Mouse (Mus musculus): Measurements from ENCODE around the gene Serping1.
"Not testable (repeated sequence)": the region's sequence is repeated elsewhere in the genome, so short reads cannot be mapped to it uniquely, and the experiment has no call there.

Gene Serping1

DNA sequence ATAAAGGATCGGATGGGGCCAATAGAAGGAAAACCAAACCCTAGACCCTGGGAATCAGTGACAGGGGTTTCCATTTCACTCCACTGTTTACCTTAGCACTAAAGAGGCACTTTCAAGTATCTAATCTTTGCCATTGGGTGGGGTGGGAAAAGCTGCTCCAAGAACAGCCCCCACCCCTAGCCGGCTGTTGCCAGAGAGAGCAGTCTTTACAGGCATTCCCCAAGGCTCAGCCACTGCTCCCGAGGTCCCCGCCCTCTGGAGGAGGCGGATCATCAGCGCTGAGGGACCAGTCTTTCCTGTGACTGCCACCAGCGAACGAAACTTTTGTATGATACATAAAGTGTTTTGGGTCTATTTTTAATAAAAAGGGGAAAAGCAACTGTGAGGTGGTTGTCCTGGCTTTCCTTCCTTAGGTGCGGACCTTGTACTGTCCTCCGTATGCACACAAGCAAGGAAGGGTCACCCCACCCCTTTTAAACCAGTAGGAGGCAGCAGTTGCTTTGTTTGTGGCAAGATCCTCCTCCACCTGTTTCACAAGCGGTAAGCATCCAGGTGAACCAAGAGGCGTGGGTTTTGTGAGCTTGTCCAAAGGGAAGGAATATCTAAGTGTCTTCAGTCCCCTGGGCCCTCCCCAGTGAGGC, 36.9 kb downstream of the Serping1 start:
- DNase-seq (ENCODE audit: low spot score in 2 of 2) = no peak

DNA sequence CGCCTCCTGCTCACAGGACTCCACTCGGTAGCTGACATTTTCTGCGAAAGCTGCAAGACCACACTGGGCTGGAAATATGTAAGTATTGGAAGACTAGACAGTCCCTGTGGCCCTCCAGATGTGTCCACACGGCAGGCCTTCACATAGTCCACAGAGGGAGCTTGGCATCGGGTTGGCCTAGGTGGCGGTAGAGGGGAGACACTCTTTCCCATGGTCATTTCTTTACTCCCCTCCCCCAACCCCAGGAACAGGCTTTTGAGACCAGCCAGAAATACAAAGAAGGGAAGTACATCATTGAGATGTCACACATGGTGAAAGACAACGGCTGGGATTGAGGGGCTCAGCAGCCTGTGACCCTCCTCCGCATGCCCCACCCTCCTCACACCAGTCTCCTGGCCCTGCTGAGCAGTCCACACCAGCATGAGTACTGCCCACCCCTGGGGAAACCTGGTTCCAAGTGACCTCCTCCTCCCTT, 37.8 kb downstream of the Serping1 start:
- no peak for DNase-seq (ENCODE audit: low spot score in 2 of 2)

DNA sequence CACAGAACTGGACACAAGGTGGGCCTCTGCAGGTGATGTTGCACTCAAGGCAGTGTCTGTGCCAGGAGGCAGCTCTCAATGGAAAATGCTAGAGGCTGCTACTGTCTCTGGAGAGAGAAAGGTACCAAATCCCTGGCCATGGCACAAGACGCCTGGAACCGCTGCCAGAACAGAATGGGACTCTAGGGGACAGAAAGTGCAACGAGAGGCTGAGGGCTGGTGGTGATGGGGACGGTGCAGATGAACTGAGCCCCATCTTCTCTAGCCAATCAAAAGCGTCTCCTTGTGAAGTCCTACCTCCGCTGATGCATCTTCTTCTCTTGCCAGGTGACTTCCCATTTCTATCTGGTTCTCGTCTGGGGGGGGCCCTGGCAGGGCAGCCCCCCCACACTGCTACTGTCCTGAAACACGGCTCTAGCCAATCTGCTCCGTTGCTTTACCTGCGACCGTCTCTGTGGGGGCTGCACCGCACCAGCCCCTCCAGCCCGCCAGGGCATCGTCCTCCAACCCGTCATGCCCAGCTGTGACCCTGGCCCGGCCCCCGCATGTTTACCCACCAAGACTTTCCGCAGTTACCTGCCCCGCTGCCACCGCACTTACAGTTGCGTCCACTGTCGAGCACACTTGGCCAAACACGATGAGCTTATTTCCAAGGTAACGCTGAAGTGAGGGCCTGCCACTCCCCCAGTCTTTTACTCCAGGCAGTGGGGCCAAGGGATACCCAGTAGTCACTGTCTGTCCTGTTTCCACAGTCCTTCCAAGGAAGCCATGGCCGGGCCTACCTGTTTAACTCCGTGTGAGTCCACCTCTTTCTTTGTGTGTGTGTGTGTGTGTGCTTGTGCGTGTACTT, 38.7 kb downstream of the Serping1 start:
- DNase-seq (ENCODE audit: low spot score in 2 of 2) = no peak

DNA sequence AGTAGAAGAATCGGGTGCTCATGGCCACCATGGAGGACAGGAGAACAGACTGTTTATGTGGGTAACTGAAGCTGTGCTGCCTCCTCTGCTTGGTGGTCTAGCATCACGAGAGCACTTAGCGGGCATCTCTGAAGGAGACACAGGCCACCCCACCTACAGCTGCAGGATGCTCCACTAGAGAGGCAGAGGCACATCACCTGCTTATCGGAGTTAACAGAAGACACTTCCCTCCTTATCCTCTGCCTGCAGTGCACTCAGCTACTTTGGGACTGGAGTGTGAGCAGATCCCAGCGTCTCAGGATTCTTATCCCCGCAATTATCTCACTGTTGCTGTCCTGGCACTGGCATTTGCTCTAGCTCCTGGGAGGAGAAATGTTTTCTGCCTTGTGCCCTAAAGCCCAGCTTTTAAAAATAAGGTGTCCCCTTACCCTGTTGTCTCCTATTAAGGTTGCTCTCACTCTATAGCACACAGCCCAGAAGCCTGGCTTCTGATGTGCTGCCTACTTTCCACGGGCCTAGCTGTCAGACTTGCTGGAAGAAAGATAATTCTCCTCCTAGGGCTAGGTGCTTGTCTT, 39.8 kb downstream of the Serping1 start:
- no peak for DNase-seq (ENCODE audit: low spot score in 2 of 2)

DNA sequence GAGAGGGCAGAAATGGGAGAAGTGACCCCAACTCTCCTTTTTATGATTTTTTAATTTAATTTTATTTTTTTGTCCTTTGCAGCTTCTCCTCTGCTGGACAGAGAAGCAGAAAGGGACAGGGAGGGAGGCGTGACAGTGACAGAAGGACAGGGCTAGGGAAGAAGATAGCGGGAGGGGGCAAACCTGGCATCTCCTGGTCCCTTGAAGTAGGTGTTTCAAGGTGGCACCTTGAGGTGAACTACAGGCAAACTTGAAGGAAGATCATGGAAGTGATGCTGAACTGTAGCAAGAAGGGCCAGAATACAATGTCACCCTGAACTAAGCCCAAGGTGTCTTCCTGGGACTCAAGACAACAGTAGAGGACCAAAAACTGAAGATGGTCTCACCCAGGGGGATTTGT, 40.3 kb downstream of the Serping1 start:
- no peak for DNase-seq (ENCODE audit: low spot score in 2 of 2)

DNA sequence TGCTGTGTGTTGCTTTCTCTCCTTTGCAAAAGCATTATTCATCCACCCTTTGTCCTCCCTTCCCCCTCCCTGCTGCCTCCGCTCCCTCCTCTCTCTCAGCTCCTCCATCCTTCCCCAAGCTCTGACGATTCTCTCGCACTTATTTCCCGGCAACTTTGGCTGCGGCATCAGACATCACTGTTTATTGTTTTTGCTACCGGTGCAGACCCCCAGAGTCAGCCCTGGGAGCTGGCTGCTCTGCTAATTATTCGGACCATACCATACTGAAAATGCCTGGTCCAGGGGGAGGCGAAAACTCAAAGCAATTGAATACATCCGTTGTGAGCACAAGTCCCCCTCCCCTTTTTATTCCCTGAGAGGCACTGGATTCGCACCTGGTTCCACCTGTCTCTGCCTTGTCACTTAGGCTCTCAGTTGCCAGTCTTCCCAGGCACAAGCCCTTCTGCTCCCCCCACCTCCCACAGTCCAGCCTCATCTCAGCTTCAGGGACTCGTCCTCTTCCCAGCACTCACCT, 40.8 kb downstream of the Serping1 start:
- peak in 1 of 2 experiments; percentile 47 for DNase-seq (ENCODE audit: low spot score in 2 of 2)

DNA sequence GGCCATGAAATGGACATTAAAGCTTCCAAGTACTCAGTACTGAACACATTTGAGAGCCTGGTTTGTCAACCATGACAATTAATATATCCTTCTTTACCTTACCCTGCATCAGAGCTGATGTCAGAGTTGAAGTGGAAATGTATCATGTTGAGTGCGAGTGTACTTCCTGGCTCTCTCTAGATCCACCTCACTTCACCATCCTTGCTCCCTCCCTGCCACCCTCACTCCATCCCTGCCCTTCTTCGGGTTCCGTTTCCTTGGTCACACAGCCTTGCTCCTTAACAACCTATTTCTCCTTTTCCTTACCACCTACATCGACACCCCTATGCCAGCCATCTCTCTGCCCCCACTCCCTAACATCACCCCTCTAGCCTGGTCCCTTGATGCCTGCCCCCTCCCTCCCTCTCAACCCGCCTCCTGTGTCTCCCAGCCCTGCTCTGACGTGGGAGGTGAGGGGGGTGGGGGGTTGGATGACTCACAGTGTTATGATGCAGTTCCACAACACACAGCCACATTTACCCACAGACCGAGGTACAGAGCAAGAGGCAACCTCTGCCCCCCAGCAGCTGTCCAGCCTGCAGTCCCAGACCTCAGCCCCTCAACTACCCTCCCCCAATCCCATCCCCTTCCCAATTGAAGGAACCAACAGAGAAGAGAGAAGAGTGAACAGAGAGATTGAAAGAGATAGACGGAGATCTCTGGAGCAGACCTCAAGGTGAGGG, 41.5 kb downstream of the Serping1 start, which contains the start of gene Ypel4:
Ypel4 (plus strand) TSS at position 480 of the 722 bp plus-strand sequence.
- peak; percentile 80 to 81 for DNase-seq (ENCODE audit: low spot score in 2 of 2)

DNA sequence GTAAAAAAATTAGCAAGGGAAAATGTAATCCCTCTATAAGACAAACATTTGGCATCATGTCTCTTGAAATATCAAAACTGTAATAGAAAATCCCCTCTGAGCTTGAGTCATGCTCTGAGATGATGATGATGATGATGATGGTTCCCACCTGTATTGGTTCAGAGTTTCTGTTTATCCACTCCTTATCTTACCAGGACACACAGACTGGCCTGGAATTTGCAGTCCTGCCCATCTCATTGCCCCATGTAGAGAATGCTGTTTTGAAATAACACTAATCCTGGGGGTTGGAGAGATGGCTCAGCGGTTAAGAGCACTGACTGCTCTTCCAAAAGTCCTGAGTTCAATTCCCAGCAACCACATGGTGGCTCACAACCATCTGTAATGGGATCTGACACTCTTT, 42.9 kb downstream of the Serping1 start:
- DNase-seq (ENCODE audit: low spot score in 2 of 2) = no peak

DNA sequence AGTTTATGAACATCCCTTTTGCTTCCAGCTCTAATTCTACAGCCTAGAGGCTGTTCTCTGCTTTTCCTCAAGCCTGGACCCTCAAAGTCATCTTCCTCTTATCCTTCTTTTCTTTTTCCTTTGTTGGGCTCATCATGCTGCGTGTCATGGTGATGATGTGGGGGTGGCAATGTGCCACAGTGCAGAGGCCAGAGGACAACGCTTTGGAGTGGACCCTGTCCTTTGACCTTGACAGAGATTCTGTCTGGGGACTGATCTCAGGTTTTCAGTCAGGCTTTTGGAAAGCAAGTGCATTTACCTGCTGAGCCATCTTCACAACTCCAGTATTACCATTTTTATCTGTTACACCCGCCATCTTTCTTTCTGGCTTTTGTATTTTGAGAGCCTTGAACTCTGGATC, 44.0 kb downstream of the Serping1 start:
- no peak for DNase-seq (ENCODE audit: low spot score in 2 of 2)

DNA sequence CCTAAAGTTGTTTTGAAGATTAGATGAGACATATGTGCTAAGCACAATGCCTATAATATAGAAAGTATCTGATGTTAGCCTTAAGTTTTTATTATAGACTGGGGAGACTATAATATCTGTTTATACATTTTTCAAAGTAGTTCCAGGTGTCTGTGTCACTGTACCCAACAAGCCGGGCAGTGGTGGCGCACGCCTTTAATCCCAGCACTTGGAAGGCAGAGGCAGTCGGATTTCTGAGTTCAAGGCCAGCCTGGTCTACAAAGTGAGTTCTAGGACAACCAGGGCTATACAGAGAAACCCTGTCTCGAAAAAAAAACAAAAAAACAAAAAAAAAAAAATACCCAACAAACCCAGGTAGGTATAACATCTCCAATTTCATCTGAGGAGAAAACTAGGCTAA, 47.1 kb downstream of the Serping1 start:
- DNase-seq (ENCODE audit: low spot score in 2 of 2) = not testable (repeated sequence)

DNA sequence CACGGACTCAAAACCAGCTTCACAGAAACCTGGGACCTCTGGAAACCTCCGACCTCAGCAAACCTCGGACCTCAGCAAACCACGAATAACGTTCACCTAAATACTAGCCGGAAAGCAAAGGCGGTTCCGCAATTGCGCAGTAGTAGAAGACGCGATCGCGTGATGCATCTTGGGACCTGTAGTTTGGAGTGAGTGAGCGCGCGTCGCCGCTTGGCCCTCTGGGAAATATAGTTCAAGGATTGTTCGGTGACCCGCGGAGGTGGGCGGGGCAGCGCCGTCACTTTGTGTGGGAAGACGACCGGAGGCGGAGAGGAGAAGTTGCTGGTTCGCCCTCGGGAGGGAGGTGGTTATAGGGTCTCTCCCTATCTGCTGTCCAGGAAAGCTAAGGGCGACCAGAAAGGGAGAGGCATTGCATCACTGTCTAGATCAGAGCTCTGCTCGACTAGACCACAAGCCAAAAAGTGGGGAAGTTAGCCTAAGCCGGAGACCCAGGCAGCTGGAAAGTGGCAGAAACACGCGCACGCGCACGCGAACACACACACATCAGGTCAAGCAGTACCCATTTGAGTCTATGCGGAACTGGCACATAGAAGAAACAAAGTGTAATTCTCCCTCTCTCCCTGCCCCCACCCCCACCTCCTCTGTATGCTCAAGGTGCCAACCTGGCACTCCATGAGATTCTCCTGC, 47.9 kb downstream of the Serping1 start, which contains the start of gene Clp1:
Clp1 (minus strand) TSS at position 179 of the 687 bp plus-strand sequence.
- DNase-seq (ENCODE audit: low spot score in 2 of 2) = peak; percentile 98 to 99

DNA sequence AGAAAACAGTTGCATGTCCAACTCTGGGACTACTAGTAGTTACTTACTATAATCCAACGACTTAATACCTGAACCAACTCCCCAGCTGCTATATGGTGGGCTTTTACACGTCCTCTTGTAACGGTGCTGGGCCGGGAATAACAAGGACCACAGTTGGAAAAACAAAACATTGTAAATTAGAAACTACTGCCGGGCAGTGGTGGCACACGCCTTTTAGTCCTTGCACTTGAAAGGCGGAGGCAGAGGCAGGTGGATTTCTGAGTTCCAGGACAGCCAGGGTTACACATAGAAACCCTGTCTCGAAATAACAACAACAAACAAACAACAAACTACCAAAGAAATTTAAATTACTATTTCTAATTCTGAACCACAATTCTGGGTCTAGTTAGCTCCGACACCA, 48.5 kb downstream of the Serping1 start:
- no peak for DNase-seq (ENCODE audit: low spot score in 2 of 2)

DNA sequence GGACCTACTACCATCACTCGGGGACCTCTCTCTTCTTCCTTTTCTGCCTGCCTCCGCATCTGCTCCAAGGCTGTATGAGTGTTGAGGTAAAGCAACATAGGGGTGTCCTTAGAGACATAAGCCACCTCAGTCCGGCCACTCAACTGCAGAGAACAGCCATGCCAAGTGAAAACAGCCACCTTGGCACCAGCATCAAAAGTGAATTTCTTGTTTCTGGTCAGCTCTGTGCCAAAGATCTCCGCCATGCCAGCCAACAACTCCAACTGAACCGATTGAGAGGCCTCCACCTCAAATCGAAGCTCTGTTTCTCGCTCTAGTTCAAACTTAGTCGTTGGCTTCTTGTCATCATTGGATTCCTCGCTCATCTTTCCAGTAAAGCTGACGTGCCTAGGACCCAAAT, 49.5 kb downstream of the Serping1 start:
- no peak for DNase-seq (ENCODE audit: low spot score in 2 of 2)

DNA sequence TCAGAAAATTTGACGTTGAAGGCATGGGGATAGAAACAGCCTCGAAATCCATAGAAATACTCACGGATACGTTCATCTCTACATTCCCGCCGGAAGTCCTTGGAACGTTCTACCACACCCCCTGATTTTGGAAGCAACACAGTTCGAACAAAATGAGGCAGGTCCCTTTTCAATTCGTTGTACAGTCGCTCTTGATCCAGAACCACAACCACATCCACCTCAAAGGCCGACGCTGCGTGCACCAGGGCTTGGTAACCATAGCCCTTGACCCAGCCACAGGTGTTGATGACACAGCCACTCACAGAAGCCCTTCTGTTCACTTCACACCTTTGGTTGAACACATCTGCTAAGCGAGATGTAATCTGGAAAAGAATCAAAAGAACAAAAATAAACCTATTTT, 51.4 kb downstream of the Serping1 start:
- no peak for DNase-seq (ENCODE audit: low spot score in 2 of 2)

DNA sequence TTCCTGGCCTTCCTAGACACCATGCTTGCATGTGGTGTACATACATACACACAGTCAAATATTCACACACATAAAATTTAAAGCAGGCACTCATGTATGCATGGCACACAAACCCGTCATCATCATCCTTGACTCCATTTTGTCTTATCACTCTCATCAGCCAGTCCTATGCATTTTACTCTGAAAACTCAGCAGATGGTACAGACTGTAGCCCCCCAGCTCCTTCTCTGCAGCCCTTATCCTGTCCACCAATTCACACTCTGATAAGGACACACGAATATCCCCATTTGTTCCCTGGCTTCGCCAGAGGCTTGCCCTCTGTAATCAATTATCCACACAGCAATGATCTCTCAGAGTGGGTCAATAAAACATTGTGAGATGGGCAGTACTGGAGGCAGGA, 54.1 kb downstream of the Serping1 start:
- no peak for DNase-seq (ENCODE audit: low spot score in 2 of 2)

DNA sequence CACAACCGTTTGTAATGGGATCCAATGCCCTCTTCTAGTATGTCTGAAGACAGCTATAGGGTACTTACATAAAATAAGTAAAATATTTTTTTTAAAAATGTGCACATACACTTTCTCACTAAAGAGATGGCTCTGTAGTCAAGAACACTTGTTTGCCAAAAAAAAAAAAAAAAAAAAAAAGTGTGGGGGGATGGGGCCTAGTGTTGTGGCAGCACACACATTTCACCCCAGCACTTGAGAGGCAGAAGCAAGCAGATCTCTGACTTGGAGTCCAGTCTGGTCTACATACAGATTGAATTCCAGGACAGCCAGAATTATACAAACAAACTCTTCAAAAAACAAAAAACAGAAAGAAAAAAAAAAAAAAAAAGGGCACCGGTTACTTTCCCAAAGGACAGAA, 54.5 kb downstream of the Serping1 start:
- no peak for DNase-seq (ENCODE audit: low spot score in 2 of 2)

DNA sequence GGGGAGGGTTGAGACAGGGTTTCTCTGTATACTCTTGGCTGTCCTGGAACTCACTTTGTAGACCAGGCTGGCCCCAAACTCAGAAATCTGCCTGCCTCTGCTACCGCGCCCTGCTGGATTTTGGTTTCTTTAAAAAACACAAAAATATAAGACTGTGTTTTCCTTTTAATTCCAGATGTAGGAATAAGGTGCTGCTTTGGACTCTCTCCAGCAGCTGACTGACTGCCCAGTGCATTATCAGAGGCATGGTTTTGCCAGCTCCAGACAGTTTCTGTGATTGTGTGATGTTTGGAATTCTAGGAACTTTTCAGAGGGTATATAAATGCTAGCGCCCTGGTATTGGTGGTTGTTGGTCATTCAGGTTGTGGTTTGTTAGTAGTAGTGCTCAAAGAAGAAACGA, 57.9 kb downstream of the Serping1 start:
- DNase-seq (ENCODE audit: low spot score in 2 of 2) = no peak

DNA sequence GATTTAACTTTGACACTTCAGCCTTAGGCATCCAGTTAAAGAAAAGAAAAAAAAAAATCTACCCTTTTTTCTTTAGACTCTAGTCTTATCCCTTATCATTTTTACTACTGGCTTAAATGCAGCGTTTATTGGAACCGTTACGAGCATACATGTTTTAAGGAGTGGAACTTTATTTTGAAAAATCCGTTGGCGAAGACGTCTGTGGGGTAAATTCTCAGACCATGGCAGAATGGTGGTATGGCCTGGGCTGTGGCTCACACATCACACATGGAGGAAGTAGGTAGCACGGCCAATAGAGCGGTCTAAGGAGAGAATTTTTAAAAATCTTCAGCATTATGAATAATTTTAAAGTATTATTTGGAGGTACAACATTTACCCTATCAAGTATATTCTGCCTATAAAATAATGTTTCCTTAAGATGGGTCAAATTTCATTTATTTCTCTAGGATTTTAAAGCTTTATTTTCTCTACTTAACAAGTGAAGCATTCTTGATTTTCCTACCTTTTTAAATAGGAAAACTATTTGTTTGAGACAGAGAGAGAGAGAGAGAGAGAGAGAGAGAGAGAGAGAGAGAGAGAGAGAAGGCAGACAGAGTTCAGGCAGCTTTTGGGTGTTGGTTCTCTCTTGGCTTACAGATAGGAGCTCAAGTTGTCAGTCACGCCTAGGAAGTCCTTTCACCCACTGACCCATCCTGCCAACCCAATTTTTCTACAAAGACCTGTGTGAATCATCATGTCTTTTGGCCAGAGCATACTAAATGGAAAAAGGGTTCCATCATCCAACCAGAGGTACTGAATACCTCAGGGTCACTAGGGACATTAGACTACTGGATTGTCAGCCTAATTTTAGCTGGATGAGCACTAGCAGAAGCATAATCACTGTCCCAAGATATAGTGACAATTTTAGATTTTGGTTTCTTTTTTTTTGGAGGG, 58.6 kb downstream of the Serping1 start:
- no peak for DNase-seq (ENCODE audit: low spot score in 2 of 2)

DNA sequence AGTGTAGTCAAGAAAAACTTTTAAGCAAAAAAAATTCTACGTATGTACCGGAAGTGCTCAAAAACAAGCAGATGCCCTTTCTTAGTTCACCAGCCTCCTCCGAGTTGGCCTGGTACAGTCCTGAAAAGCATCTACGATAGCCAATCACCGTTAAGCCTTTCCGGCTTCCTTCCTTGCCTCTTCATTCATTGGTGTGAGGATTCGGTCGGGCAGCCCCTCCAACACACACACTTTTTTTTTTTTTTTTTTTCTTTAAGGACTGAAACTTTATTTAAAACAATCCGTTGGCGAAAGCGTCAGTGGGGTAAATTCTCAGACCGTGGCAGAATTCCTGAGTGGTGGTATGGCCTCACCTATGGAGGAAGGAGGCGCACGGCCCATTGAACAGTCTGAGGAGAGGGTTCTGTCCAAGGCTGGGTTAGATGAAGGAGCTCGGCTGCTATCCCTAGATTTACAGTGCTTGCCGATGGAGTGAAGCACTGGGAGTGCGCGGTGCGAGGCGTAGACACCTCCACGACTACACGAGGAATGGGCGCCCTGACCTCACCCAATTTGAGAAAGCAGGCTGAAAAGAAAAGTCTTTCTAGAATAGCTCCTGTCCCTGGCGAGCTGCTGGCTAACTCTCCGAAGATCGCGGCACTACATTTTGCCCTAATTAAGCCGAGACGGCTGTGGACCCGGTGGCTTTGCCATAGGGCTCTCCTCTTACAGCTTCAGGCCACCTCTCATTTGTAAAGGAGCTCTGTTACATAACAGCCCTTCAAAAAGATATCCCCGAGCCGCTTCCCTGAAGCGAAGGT, 59.5 kb downstream of the Serping1 start:
- peak; percentile 76 to 77 for DNase-seq (ENCODE audit: low spot score in 2 of 2)

Measured in frontal cortex, postnatal 36 days (tissue).